Mouse (Mus musculus) heart, postnatal 0 days (tissue): ENCODE data around the gene Hrnr.

Source experiments
- CTCF ChIP-seq: IDR thresholded peaks from 2 replicates; pipeline ENCODE4 v1.5.1; 2016; ENCODE audit warnings: antibody characterized with exemption, control low read depth, low read depth
- EP300 ChIP-seq: IDR thresholded peaks from 2 replicates; pipeline ENCODE4 v1.6.1; 2016; ENCODE audit warnings: antibody characterized with exemption, low read depth

- peak; percentile 25; the same call in 1 of the 2 replicates for TF ChIP-seq CTCF
- no peak for TF ChIP-seq EP300
These were observed 5.2 kb upstream of the Hrnr start for GRCm38 (mm10) chr3:93314388-93314787.
